Mouse (Mus musculus): Measurements from ENCODE around the gene Fut2. TPM values are rescaled to one million over a fixed set of nuclear protein-coding genes. Genes with fewer than 3 reads are reported as not detected.

Fut2 gene
- total RNA-seq, 2 experiments from 2014 or later = 0.28 to 2.0 TPM

- DNase-seq = no peak
- intact Hi-C loops (cut with DNase I) = no loop called here
Observed at GRCm38 (mm10) chr7:45619592-45619991, 46.6 kb downstream of the Fut2 start.

GRCm38 (mm10) chr7:45618316-45618715 is 47.9 kb downstream of the Fut2 start:
- intact Hi-C loops (cut with DNase I) = no loop called here
- no peak for DNase-seq

- intact Hi-C loops (cut with DNase I) = no loop called here
- DNase-seq = no peak
Observed at GRCm38 (mm10) chr7:45617042-45617695, 49.0 kb downstream of the Fut2 start, which contains the start of gene Fut1. TSS of gene Fut1 (plus strand) at chr7:45617289.

- no peak for DNase-seq
- intact Hi-C loops (cut with DNase I) = no loop called here
Observed at GRCm38 (mm10) chr7:45616277-45616676, 49.9 kb downstream of the Fut2 start.

- intact Hi-C loops (cut with DNase I) = no loop called here
- DNase-seq = no peak
Observed at GRCm38 (mm10) chr7:45609511-45609910, 56.7 kb downstream of the Fut2 start.

GRCm38 (mm10) chr7:45605704-45606289 is 60.4 kb downstream of the Fut2 start:
- DNase-seq = no peak

GRCm38 (mm10) chr7:45598960-45599879 is 67.0 kb downstream of the Fut2 start:
- intact Hi-C loops (cut with DNase I) = no loop called here
- no peak for DNase-seq

More at GRCm38 (mm10) chr7:45605704-45606289, 60.4 kb downstream of the Fut2 start:
- intact Hi-C loops (cut with DNase I) = no loop called here

Other genes with a start within 250 kb of the Fut2 start
- gene Lhb, start 245.6 kb downstream of the Fut2 start, total RNA-seq (2021) = not detected
- gene Gys1, start 231.6 kb downstream of the Fut2 start, total RNA-seq (2021) = 100 to 1,000 TPM in 1 of 2 experiments, 10 to 100 TPM in 1; 96.0 to 102 TPM
- gene Ruvbl2, start 228.3 kb downstream of the Fut2 start, total RNA-seq (2021) = 10 to 100 TPM; 22.5 to 23.7 TPM
- 100 to 1,000 TPM; 246 to 262 TPM for gene Ftl1, start 206.5 kb downstream of the Fut2 start, total RNA-seq (2021)
- 10 to 100 TPM; 26.9 to 28.5 TPM for gene Bax, start 199.5 kb downstream of the Fut2 start, total RNA-seq (2021)
- under 1 TPM in 1 of 2 experiments, not detected in 1; 0.16 TPM for gene Tulp2, start 184.5 kb downstream of the Fut2 start, total RNA-seq (2021)
- 1 to 10 TPM; 5.4 to 5.8 TPM for gene Gm45808, start 179.6 kb downstream of the Fut2 start, total RNA-seq (2021)
- gene Dhdh, start 177.6 kb downstream of the Fut2 start, total RNA-seq (2021) = 1 to 10 TPM; 7.6 to 7.7 TPM
- gene Nucb1, start 156.0 kb downstream of the Fut2 start, total RNA-seq (2021) = 100 to 1,000 TPM; 140 to 148 TPM
- gene Ppp1r15a, start 140.1 kb downstream of the Fut2 start, total RNA-seq (2021) = 10 to 100 TPM; 32.0 to 32.9 TPM
- 1 to 10 TPM; 2.7 to 3.2 TPM for gene Plekha4, start 140.1 kb downstream of the Fut2 start, total RNA-seq (2021)
- under 1 TPM; 0.41 to 0.67 TPM for gene Hsd17b14, start 111.5 kb downstream of the Fut2 start, total RNA-seq (2021)
- gene Bcat2, start 96.2 kb downstream of the Fut2 start, total RNA-seq (2021) = 100 to 1,000 TPM; 232 to 235 TPM
- gene Fgf21, start 50.9 kb downstream of the Fut2 start, total RNA-seq (2021) = not detected
- not detected for gene Fut1, start 49.1 kb downstream of the Fut2 start, total RNA-seq (2021)
- gene Izumo1, start 44.6 kb downstream of the Fut2 start, total RNA-seq (2021) = under 1 TPM in 1 of 2 experiments, not detected in 1; 0.30 TPM
- gene Rasip1, start 38.9 kb downstream of the Fut2 start, total RNA-seq (2021) = 10 to 100 TPM; 30.0 to 31.8 TPM
- 1 to 10 TPM; 4.3 to 7.5 TPM for gene Mamstr, start 26.4 kb downstream of the Fut2 start, total RNA-seq (2021)
- under 1 TPM in 1 of 2 experiments, not detected in 1; 0.22 TPM for gene Ntn5, start 17.6 kb upstream of the Fut2 start, total RNA-seq (2021)
- gene Sec1, start 28.0 kb upstream of the Fut2 start, total RNA-seq (2021) = under 1 TPM in 1 of 2 experiments, not detected in 1; 0.22 TPM
- gene Car11, start 33.4 kb upstream of the Fut2 start, total RNA-seq (2021) = 1 to 10 TPM; 6.2 to 6.7 TPM
- gene Dbp, start 38.7 kb upstream of the Fut2 start, total RNA-seq (2021) = 100 to 1,000 TPM in 1 of 2 experiments, 10 to 100 TPM in 1; 44.4 to 158 TPM
- 100 to 1,000 TPM; 550 to 591 TPM for gene Rpl18, start 49.1 kb upstream of the Fut2 start, total RNA-seq (2021)
- gene Sphk2, start 51.6 kb upstream of the Fut2 start, total RNA-seq (2021) = 10 to 100 TPM; 16.2 to 18.7 TPM
- gene Fam83e, start 54.8 kb upstream of the Fut2 start, total RNA-seq (2021) = under 1 TPM; 0.17 to 0.30 TPM
- not detected for gene Spaca4, start 59.4 kb upstream of the Fut2 start, total RNA-seq (2021)
- gene Lmtk3, start 117.3 kb upstream of the Fut2 start, total RNA-seq (2021) = under 1 TPM; 0.14 TPM
- gene Sult2b1, start 118.3 kb upstream of the Fut2 start, total RNA-seq (2021) = not detected
- 10 to 100 TPM; 67.2 to 73.0 TPM for gene Cyth2, start 148.2 kb upstream of the Fut2 start, total RNA-seq (2021)
- under 1 TPM; 0.67 to 0.98 TPM for gene Kcnj14, start 158.4 kb upstream of the Fut2 start, total RNA-seq (2021)
- 10 to 100 TPM; 11.5 to 11.6 TPM for gene Grwd1, start 164.6 kb upstream of the Fut2 start, total RNA-seq (2021)
- gene Kdelr1, start 206.4 kb upstream of the Fut2 start, total RNA-seq (2021) = 100 to 1,000 TPM; 118 TPM
- gene Grin2d, start 212.0 kb upstream of the Fut2 start, total RNA-seq (2021) = under 1 TPM; 0.38 to 0.44 TPM
- not detected for gene Syngr4, start 230.3 kb upstream of the Fut2 start, total RNA-seq (2021)
- 100 to 1,000 TPM; 115 to 120 TPM for gene Tmem143, start 230.5 kb upstream of the Fut2 start, total RNA-seq (2021)